Comparison of ENCODE assay signal across 8 mouse cellular contexts in the genomic region with DNA sequence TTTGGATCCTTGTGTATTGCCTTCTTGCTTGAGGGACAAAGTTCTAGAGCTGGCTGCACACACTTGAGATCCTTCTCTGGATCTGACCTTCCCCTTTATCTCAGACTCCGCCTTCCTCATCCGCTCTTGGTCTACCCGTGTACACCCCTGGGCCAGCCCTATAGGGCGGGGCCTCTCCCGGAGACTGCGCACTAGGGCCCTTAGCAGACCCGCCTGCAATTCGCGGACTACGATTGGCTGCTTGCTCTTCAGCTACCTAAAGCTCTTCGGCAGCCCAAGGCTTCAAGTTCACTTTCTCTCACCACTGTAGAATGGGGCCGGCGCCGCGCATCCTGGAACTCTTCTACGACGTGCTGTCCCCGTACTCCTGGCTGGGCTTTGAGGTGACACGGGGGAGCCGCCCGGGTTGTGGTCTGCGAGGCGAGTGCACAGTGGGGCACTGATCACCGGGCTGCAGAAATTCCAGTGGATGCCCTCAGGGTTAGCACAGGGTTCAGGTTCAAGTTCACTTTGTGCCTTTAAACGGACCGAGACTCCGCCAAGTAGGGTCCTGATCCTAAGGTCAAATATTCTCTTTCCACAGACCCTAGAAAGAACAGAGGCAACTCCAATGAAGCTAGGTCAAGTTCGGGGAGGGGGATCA. TPM values are rescaled to one million over a fixed set of nuclear protein-coding genes. Genes with fewer than 3 reads are reported as not detected.
A peak's percentile ranks its signal among the peaks of the same experiment; 100 is the strongest.
DNase-seq lines count a peak whose midpoint lies in the region; ATAC-seq and TF ChIP-seq lines count a peak whose summit lies in the region.

A gene (plus strand): TSS at position 225 of the 643 bp plus-strand sequence.

- peak within 1 kb of the TSS; percentile 78 for H3K27ac ChIP-seq in heart, embryonic 10.5 days
- no peak within 1 kb of the TSS for H3K27ac ChIP-seq in kidney, embryonic 15.5 days
- H3K27ac ChIP-seq in limb, embryonic 15.5 days = no peak within 1 kb of the TSS
- no peak within 1 kb of the TSS for H3K27ac ChIP-seq in midbrain, postnatal 0 days (ENCODE audit: low read depth, low read length)

- peak within 1 kb of the TSS; percentile 84 for H3K4me2 ChIP-seq in kidney, embryonic 15.5 days
- H3K4me2 ChIP-seq in limb, embryonic 15.5 days = peak within 1 kb of the TSS; percentile 80
- peak within 1 kb of the TSS; percentile 70 for H3K4me2 ChIP-seq in midbrain, postnatal 0 days (ENCODE audit: low read depth, low read length, poor library complexity, severe bottlenecking)

- peaks cover 14% of the 10 kb centered on the region for H3K27me3 ChIP-seq in heart, embryonic 10.5 days (ENCODE audit: insufficient read depth, poor library complexity, severe bottlenecking)
- no peaks in the 10 kb centered on the region for H3K27me3 ChIP-seq in kidney, embryonic 15.5 days
- H3K27me3 ChIP-seq in limb, embryonic 15.5 days = peaks cover 6% of the 10 kb centered on the region; the same call in 1 of the 2 replicates
- no peaks in the 10 kb centered on the region for H3K27me3 ChIP-seq in midbrain, postnatal 0 days (ENCODE audit: insufficient read depth, low read length)

- DNase-seq in urinary bladder, adult 18-20 months (ENCODE audit: low spot score in 2 of 2) = peak; percentile 57 to 77
- DNase-seq in urinary bladder, postnatal 10 days (ENCODE audit: low spot score) = no peak
- DNase-seq in heart, embryonic 10.5 days (ENCODE audit: low spot score) = peak; percentile 96
- peak; percentile 89 for DNase-seq in midbrain, postnatal 0 days (ENCODE audit: low spot score)
- peak; percentile 58 to 68 for DNase-seq in spleen, postnatal 14 days (ENCODE audit: low spot score in 2 of 2)

- WGBS in heart, embryonic 10.5 days = 3% methylated on average over 28 of the region's 28 CpGs
- 3% methylated on average over 28 of the region's 28 CpGs for WGBS in kidney, embryonic 15.5 days
- 2% methylated on average over 28 of the region's 28 CpGs for WGBS in limb, embryonic 15.5 days
- WGBS in midbrain, postnatal 0 days = 2% methylated on average over 28 of the region's 28 CpGs

- ATAC-seq in erythroblast, adult 5-6 weeks (replicated peaks; ENCODE audit: low FRiP score, poor library complexity, severe bottlenecking) = peak; percentile 96
- ATAC-seq in kidney, embryonic 15.5 days (replicated peaks; ENCODE audit: low FRiP score) = peak; percentile 100
- peak; percentile 96 for ATAC-seq in limb, embryonic 15.5 days (ENCODE audit: insufficient number of reproducible peaks, low FRiP score, low TSS enrichment, low read depth)
- peak; percentile 99 for ATAC-seq in midbrain, postnatal 0 days (ENCODE audit: low FRiP score)

- peak within 1 kb of the TSS; percentile 64 for H3K4me3 ChIP-seq in heart, embryonic 10.5 days
- H3K4me3 ChIP-seq in kidney, embryonic 15.5 days (replicated peaks) = peak within 1 kb of the TSS; percentile 53
- H3K4me3 ChIP-seq in limb, embryonic 15.5 days = peak within 1 kb of the TSS; percentile 49
- H3K4me3 ChIP-seq in midbrain, postnatal 0 days (ENCODE audit: low read depth, low read length) = peak within 1 kb of the TSS; percentile 45

- H3K9me3 ChIP-seq in heart, embryonic 10.5 days = no peaks in the 10 kb centered on the region
- H3K9me3 ChIP-seq in kidney, embryonic 15.5 days (replicated peaks) = no peaks in the 10 kb centered on the region
- H3K9me3 ChIP-seq in limb, embryonic 15.5 days = no peaks in the 10 kb centered on the region
- H3K9me3 ChIP-seq in midbrain, postnatal 0 days (ENCODE audit: low read length) = no peaks in the 10 kb centered on the region

- H3K36me3 ChIP-seq in heart, embryonic 10.5 days = no peaks in the 10 kb centered on the region
- H3K36me3 ChIP-seq in kidney, embryonic 15.5 days = no peaks in the 10 kb centered on the region
- H3K36me3 ChIP-seq in limb, embryonic 15.5 days = no peaks in the 10 kb centered on the region
- H3K36me3 ChIP-seq in midbrain, postnatal 0 days (ENCODE audit: insufficient read depth, low read length) = no peaks in the 10 kb centered on the region

- peaks cover 10% of the 10 kb centered on the region for H3K4me1 ChIP-seq in heart, embryonic 10.5 days
- peaks cover 16% of the 10 kb centered on the region for H3K4me1 ChIP-seq in kidney, embryonic 15.5 days
- peaks cover 9% of the 10 kb centered on the region; the same call in 1 of the 2 replicates for H3K4me1 ChIP-seq in limb, embryonic 15.5 days
- no peaks in the 10 kb centered on the region for H3K4me1 ChIP-seq in midbrain, postnatal 0 days (ENCODE audit: insufficient read depth, low read length)

- no peak for TF ChIP-seq CTCF in midbrain, postnatal 0 days (IDR thresholded peaks at IDR 0.05)

- H3K9ac ChIP-seq in kidney, embryonic 15.5 days = peak within 1 kb of the TSS; percentile 43
- H3K9ac ChIP-seq in limb, embryonic 15.5 days = peak within 1 kb of the TSS; percentile 49
- peak within 1 kb of the TSS; percentile 44; the same call in 1 of the 2 replicates for H3K9ac ChIP-seq in midbrain, postnatal 0 days (replicated peaks; ENCODE audit: low read length, poor library complexity, severe bottlenecking)

RNA-seq across cellular contexts. Expression of the gene that starts here (rescaled TPM):
- 8.4 TPM in 1 of 2 replicates, not detected in the other for total RNA-seq in erythroblast, adult 5-6 weeks (2015; ENCODE audit: low replicate concordance)
- 2.0 TPM in 1 of 2 replicates, not detected in the other for total RNA-seq in erythroblast, adult 5-6 weeks (2017; ENCODE audit: low replicate concordance)
- polyA plus RNA-seq in heart, embryonic 10.5 days (2016; fragmentation: Nextera tagmentation; extraction: Ambion mirVana) = 9.7 and 13.8 TPM in 2 replicates
- polyA plus RNA-seq in kidney, embryonic 15.5 days (2015; fragmentation: Nextera tagmentation; extraction: Ambion mirVana) = 31.0 and 33.4 TPM in 2 replicates
- 20.7 and 21.4 TPM in 2 replicates for polyA plus RNA-seq in limb, embryonic 15.5 days (2015; fragmentation: Nextera tagmentation; extraction: Ambion mirVana)
- total RNA-seq in midbrain, postnatal 0 days (2014; rRNA removed) = 5.4 and 9.0 TPM in 2 replicates
- 10.4 and 12.3 TPM in 2 replicates for polyA plus RNA-seq in midbrain, postnatal 0 days (2015; fragmentation: Nextera tagmentation; extraction: Ambion mirVana)
